Mouse (Mus musculus): ENCODE measurements at regions not wholly inside any gene's neighbourhood (a gene's known extent, or its start where the extent isn't known, plus 50 kb on each side); places are given as distances from the start of the nearest gene placed in this dataset.

- DNase-seq: peak; percentile 7
Measured at GRCm38 (mm10) chr2:33981321-33981720, 93.6 kb upstream of the Mvb12b start.

GRCm38 (mm10) chr2:33980884-33981283 lies 93.1 kb upstream of the Mvb12b start:
- peak; percentile 1 for DNase-seq

DNA sequence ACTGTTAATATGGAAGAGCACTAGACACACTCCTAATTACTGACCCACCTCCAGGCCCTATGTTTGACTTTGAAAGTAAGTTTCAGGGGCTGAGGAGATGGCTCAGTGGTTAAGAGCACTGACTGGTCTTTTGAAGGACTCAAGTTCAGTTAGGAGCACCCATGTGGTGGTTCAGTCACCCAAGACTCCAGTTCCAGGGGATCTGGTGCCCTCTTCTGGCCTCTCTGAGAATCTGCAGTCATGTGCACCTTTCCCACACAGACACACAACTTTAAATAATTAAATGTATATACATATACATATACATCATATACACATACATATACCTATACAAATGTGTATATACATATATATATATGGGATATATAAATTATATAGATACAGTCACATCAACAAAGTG lies 91.5 kb upstream of the Mvb12b start:
- peak; percentile 17 for DNase-seq

GRCm38 (mm10) chr2:33978550-33978949 lies 90.8 kb upstream of the Mvb12b start:
- peak; percentile 1 for DNase-seq

GRCm38 (mm10) chr2:33977576-33978352 lies 90.0 kb upstream of the Mvb12b start:
- peak; percentile 4 for DNase-seq

- DNase-seq: peak; percentile 2
Measured at GRCm38 (mm10) chr2:33977151-33977550, 89.4 kb upstream of the Mvb12b start.

GRCm38 (mm10) chr2:33976183-33976582 lies 88.4 kb upstream of the Mvb12b start:
- peak; percentile 1 for DNase-seq

DNA sequence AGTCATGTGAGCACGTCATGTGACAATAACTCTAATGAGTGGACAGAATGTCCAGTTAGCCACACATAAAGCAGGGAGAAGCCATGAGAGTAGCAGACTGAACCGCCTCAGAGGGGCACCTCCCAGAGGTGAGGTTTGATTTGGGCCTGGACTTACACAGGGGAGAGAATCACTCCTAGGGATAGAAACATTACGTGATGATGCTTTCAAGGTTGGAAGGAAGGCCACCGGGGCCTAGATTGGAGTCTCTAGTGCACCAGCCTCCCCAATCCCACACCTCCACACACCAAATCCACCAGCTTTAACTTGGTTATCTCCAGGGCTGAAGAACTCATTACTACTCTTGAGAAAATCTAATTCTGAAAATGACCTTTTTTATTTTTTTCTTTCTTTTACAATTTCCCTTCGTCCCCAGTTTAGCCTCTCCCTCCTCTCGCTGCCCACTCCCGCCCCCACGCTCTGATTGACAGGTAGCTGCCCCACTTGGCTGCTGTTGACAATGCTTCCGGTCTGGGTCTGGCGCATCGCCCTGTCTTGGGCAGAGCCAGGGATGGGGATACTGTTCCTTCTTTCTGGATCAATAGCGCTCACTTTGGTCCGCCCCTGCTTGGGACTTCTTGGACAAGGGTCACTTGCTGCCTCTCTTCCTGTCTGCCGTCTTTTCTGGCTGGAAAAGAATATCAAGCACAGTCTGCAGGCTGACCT lies 87.8 kb upstream of the Mvb12b start:
- DNase-seq: no peak

DNA sequence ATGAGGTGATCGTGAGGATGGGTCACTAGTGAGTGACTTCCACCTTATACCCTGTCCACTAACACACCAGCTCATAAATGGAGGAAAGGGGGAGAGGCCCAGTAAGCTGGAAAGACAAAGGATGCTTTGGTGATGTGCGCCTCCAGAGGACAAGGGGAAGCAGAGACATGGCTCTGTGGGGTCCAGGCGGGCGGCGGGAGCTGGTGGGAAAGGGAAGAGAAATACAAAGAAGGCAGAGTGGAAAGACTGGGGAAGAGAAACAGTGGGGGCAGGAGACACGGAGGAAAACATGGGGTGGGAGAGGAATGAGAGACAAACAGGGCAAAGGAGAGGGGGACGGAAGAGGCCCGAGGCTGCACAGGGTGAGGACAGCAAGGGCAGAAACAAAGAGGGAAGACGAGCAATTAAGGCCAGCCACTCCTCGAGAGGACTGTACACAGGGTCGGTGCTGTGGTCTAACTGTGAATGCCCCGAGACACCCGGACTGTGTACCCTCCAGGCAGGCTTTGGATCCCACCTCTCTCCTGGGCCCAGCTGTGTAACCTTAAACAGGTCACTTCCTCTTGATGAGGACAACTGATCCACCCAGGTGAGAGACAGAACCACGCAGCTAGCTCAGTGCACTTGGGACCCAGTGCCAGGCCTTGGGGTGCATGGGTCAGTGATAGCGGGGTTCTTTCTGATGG lies 87.1 kb upstream of the Mvb12b start:
- no peak for DNase-seq

DNA sequence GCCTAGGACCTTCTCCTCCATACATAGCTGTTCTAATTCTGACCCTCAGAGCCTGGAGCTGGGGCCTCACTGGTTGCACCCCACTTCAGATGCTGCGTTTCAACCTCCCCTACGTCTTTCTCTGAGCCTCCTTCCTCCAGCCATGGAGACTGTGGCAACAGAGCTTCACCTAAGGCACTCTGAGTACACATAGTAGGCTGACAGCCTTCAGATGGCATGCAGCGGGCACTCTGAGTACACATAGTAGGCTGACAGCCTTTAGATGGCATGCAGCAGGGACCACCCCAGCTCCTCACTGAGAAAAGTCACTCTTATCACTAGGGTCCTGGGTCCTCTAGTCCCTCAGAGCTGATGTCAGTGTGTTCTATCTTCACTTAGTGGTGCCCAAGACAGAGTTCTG lies 86.3 kb upstream of the Mvb12b start:
- no peak for DNase-seq

DNA sequence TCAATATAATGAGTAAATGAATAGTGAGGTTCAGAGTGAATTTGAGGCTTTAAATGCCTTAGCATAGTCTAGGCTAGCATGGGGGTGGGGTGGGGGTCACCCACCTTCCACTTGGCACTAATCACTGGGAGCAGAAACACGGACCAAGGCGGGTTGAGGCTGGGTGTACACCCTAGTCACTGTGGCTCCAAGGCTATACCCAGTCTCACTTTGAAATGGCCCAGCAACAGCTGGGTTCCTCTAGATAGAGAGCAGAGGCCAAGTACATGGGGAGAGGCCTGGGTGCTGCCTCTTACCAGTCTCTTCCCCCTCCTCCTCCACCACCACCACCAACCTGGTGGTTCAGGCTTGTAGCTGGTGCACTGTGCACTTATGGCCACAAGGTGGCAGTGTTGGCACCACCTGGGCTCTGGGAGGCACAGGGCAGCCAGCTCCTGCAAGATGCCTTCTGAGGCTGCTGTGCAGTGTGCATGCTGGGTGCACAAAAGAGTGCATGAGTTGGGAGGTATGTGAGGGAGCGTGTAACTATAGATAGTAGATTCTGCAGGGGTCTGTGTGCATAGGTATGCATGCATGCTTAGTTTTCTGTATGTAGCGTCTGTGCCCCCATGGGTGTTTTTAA lies 85.6 kb upstream of the Mvb12b start:
- DNase-seq: peak; percentile 86

DNA sequence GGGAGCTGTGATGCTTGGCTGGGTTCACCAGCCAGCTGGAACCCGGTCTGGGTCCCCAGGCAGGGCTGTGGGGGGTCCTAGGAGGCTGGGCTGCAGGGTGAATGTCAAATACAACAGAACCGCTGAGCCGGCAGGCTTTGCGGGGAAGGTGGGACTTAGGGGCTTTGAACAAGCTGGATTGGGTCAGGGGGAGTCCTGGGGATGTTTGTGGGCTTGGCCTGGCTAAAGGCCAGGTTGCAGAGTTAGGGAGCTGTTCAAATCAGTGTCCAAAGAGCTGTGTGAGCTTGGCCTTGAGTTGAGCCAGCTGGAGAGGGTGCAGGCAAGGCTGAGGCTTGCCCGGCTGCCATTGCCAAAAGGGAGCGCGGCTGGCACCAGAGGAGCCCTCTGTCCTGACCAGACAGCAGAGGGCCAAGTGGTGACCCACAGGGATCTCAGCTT lies 79.3 kb upstream of the Mvb12b start:
- DNase-seq: no peak

DNA sequence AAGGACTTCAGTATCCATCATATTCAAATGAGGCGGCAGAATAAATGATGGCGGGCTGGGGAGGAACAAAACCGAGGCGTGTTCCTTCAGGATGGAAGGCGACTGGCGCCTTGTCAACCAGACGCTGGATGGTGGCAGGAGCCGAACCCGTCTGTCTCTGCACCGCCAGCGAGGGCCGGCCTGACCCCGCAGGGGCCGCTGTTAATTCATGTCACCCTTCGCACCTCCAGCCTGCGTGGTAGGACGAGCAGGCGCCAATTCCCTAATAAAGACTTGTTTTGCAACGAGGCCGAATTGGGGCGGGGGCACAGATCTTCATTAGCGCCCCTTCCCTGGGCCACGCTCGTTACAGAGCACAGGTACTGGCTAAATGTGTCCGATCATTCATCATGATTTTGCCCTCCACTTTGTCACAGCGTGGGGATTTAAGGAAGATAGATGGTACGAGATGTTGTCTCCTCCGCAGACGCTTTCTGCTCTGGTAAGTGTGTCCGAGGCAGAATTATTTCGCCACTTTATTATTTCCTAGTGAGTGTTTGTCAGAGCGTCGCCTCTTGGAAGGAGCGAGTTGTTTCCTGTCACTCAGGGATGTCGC lies 78.7 kb upstream of the Mvb12b start:
- DNase-seq: no peak

DNA sequence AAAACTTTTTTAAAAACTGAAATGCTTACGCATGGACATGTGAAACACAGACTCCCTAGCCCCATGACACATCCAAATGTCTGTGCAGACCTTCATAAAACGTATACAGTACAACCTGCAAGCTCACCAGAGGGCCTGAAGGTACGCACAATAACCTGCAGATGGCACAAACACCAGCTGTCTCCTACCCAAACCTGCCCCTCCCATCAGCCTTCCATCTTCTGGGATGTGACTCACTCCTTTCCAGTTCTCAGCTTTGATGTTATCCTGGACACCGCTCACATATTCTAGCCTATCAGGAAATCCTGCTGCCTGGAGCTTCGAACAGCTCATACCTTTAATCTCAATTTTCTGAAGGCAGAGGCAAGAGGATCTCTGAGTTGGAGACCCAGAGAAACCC lies 76.3 kb upstream of the Mvb12b start:
- DNase-seq: no peak

- DNase-seq: no peak
Measured at GRCm38 (mm10) chr2:33962355-33963037, 74.8 kb upstream of the Mvb12b start.

GRCm38 (mm10) chr2:33961566-33961965 lies 73.8 kb upstream of the Mvb12b start:
- DNase-seq: no peak

- DNase-seq: peak; percentile 70
Measured at GRCm38 (mm10) chr2:33957754-33958153, 70.0 kb upstream of the Mvb12b start.

DNA sequence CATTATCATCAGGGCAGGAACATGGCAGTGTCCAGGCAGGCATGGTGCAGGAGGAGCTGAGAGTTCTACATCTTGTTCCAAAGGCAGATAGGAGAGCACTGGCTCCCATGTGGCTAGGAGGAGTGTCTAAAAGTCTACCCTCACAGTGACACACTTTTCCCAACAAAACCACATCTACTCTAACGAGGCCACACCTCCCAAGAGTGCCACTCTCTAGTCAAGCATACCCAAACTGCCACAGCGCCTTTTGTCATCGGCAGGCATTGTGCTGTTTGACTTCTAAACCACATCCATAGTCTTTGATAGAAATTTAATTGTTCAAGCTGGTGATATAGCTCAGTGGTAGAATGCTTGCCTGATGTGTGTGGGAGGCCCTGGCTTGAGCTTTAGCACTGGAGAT lies 56.6 kb upstream of the Mvb12b start:
- peak; percentile 56 for DNase-seq

DNA sequence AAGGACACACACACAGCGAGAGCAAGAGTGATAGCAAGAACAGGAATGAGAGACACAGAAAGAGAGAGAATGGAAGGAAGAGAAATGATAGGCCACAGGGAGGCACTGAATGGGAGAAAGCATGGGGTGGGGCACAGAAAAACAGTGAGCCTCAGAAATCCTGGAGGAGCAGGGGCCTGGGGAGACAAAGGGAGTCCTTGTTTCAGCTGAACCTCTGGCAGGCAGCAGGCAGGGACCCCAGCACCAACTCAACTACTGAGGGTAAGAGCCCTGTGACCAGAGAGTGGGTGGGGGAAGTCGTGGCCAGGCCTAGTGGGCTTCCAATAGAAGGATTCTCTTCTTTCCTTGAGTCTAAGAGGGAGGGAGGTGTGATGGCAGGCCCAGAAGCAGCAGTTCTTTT lies 54.3 kb upstream of the Mvb12b start:
- DNase-seq: no peak

DNA sequence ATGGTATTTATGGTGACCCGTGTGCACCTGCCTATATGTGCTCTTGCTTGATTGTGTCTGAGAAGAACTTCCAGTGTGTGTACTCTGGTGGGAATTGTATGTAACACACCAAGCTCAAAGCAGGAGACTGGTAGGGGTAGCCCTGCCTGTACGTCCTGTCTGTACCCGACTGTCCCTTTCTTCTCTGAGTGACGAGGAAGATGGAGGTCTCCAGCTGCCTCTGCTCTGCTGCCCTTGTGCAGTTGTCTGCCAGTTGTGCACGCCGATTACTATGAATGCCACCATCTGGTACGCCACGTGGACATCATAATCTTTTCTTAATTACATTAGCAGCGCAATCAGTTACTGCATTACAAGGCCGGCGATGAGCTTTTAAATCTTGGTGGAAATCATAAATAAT lies 53.6 kb upstream of the Mvb12b start:
- no peak for DNase-seq

- DNase-seq: no peak
Measured at GRCm38 (mm10) chr2:33939836-33940235, 52.1 kb upstream of the Mvb12b start.
